Mouse (Mus musculus) forebrain, embryonic 16.5 days (tissue): Measurements from ENCODE around the gene Tmem121b. TPM values are rescaled to one million over a fixed set of nuclear protein-coding genes. Genes with fewer than 3 reads are reported as not detected.

ENCODE experiments used
- ATAC-seq: fragments of 200-750 bp; cut with Nextera tagmentation; 2 replicates; pipeline ENCODE4 v1.8.0; 2017; ENCODE audit warnings: mild to moderate bottlenecking, moderate library complexity
- H3K27ac ChIP-seq: fragments of 300-500 bp; sonication (generic); 2 replicates; pipeline ENCODE4 v1.5.1; 2014; ENCODE audit warnings: low read length, control low read depth
- H3K27me3 ChIP-seq: fragments of 300-500 bp; sonication (generic); replicated peaks from 2 replicates; pipeline ENCODE4 v1.6.1; 2014; ENCODE audit warnings: low read length; ENCODE audit not compliant: control insufficient read depth, insufficient read depth
- H3K36me3 ChIP-seq: fragments of 300-500 bp; sonication (generic); 2 replicates; pipeline ENCODE4 v1.6.1; 2014; ENCODE audit not compliant: control insufficient read depth, insufficient read depth
- H3K4me1 ChIP-seq: fragments of 300-500 bp; sonication (generic); replicated peaks from 2 replicates; pipeline ENCODE4 v1.6.1; 2014; ENCODE audit warnings: low read length; ENCODE audit not compliant: control insufficient read depth, insufficient read depth
- H3K4me2 ChIP-seq: fragments of 300-500 bp; sonication (generic); 2 replicates; pipeline ENCODE4 v1.6.1; 2014; ENCODE audit warnings: mild to moderate bottlenecking, low read length, control low read depth
- H3K4me3 ChIP-seq: fragments of 300-500 bp; sonication (generic); replicated peaks from 2 replicates; pipeline ENCODE4 v1.5.1; 2014; ENCODE audit warnings: mild to moderate bottlenecking, low read length, control low read depth
- H3K9ac ChIP-seq: fragments of 300-500 bp; sonication (generic); replicated peaks from 2 replicates; pipeline ENCODE4 v1.6.1; 2014; ENCODE audit warnings: low read depth, low read length, control low read depth
- H3K9me3 ChIP-seq: fragments of 300-500 bp; sonication (generic); 2 replicates; pipeline ENCODE4 v1.6.1; 2016; ENCODE audit warnings: low read length; ENCODE audit not compliant: control insufficient read depth
- WGBS: fragments of 180-500 bp; shearing (Covaris S2); extraction: QIAGEN DNeasy Blood & Tissue Kit; methylation state at CpG from one replicate; pipeline ENCODE4 v1.1.7; 2014; 5-methylcytosine and 5-hydroxymethylcytosine counted together
- polyA plus RNA-seq: library from polyadenylated mRNA; unstranded; fragments of >200 nt; fragmentation: Nextera tagmentation; extraction: Ambion mirVana; gene quantifications from 2 replicates; pipeline ENCODE4 v1.2.1, GENCODE M21; 2015

Gene Tmem121b
- polyA plus RNA-seq, 1 experiment from 2014 or later, result 3.5 TPM

DNA sequence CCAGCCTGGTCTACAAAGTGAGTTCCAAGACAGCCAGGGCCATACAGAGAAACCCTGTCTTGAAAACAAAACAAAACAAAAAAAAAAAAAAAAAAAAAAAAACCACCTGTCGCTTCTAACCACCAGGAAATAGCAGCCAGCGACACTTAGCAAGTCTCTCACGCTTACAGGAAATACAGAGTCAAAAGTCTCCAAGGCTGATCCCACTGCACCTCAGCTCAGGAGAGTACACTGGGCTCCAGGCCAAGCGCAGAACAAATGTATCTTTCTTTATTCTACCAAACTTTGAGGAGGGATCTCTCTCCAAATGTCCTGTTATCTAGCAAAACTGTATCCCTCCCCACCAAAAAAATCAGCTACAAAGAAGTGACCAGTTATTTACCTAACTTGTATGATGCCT lies 35.5 kb upstream of the Tmem121b start:
- H3K4me2 ChIP-seq, result no peak overlapping the region
- ATAC-seq, result no peak

DNA sequence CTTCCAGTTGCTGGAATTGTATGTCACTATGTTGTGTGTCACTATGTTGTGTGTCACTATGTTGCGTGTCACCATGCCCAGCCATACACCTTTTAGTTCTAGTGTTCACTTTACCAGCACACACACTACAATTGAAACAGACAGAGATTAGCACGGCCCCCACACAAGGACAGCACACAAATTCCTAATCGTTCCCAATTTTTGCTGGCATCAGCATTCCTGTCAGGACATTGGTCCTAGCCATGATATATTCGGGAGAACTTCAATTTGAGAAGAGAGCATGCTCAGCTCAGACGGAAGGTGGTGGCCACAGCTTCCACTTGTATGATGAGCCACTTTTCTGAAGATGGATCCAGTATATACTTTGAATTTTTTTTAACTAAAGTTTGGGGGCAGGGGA lies 31.2 kb upstream of the Tmem121b start:
- no peak overlapping the region for H3K27ac ChIP-seq
- 90% methylated on average over 5 of the region's 5 CpGs for WGBS
- H3K4me1 ChIP-seq, result peaks cover 9% of the 10 kb centered on the region
- H3K36me3 ChIP-seq, result no peaks in the 10 kb centered on the region; the same call in 1 of the 2 replicates
- no peak overlapping the region for H3K4me3 ChIP-seq
- no peak overlapping the region for H3K9ac ChIP-seq
- no peak overlapping the region for H3K4me2 ChIP-seq
- no peaks in the 10 kb centered on the region for H3K9me3 ChIP-seq
- H3K27me3 ChIP-seq, result no peaks in the 10 kb centered on the region
- no peak for ATAC-seq

More for the DNA sequence above, 35.5 kb upstream of the Tmem121b start:
- no peaks in the 10 kb centered on the region for H3K27me3 ChIP-seq
- no peak overlapping the region for H3K4me3 ChIP-seq
- no peaks in the 10 kb centered on the region for H3K36me3 ChIP-seq
- peaks cover 22% of the 10 kb centered on the region for H3K4me1 ChIP-seq
- 81% methylated on average over 4 of the region's 4 CpGs for WGBS
- no peak overlapping the region for H3K9ac ChIP-seq
- H3K27ac ChIP-seq, result no peak overlapping the region
- H3K9me3 ChIP-seq, result no peaks in the 10 kb centered on the region

- Histone ChIP-seq H3K4me3 (no peak overlapping the region), H3K36me3 (peaks cover 2% of the 10 kb centered on the region; the same call in 1 of the 2 replicates), H3K27ac (no peak overlapping the region), H3K9ac (no peak overlapping the region), H3K4me1 (no peaks in the 10 kb centered on the region), H3K27me3 (no peaks in the 10 kb centered on the region), H3K9me3 (no peaks in the 10 kb centered on the region), H3K4me2 (no peak overlapping the region)
- ATAC-seq, result no peak
- WGBS, result 85% methylated on average over 5 of the region's 5 CpGs
Observed at GRCm38 (mm10) chr6:120519647-120520046, 26.0 kb upstream of the Tmem121b start.

GRCm38 (mm10) chr6:120517311-120517710 lies 23.7 kb upstream of the Tmem121b start:
- Histone ChIP-seq H3K4me3 (no peak overlapping the region), H3K27me3 (no peaks in the 10 kb centered on the region), H3K4me1 (no peaks in the 10 kb centered on the region), H3K9me3 (no peaks in the 10 kb centered on the region), H3K4me2 (no peak overlapping the region), H3K9ac (no peak overlapping the region), H3K36me3 (peaks cover 5% of the 10 kb centered on the region; the same call in 1 of the 2 replicates), H3K27ac (no peak overlapping the region)
- ATAC-seq, result no peak
- WGBS, result 87% methylated on average over 5 of the region's 5 CpGs

DNA sequence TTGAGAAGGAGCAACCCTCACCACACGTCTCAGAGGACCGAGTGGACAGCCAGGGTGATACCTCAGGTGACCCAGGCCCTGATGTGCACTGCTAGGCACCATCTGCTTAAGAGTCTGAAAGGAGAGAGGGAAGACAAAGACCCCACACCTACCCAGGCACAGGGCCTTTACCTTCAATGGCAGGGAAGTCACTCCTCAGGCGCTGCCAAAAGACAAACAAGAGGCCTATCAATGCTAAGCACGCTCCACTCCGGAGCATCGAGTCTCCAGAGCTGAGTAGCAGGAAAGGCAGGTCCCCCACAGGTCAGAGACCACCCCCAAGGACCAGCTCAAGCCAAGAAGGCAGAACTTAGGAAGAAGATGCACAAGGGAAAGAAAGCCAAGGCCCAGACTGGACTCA lies 23.3 kb upstream of the Tmem121b start:
- H3K36me3 ChIP-seq, result peaks cover 5% of the 10 kb centered on the region; the same call in 1 of the 2 replicates

DNA sequence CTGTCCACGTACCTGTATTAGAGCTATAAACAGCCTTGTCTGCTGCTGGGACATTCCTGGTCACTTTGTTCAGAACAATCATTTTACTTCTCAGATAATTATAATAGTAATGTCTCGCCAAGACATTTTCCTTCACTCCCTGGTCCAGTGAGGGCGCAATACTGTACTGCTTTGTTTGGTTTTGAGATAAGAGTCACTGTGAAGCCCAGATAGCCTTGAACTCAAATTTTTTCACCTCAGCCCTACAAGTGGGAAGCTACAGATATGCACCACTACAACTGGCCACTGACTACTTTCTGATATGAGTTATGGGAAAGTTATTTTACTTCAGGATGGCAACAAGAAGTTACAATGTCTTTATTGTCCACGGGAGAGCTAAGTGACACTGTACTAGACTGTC lies 22.8 kb upstream of the Tmem121b start:
- Histone ChIP-seq H3K27ac (no peak overlapping the region), H3K9ac (no peak overlapping the region), H3K9me3 (no peaks in the 10 kb centered on the region), H3K27me3 (no peaks in the 10 kb centered on the region), H3K4me1 (no peaks in the 10 kb centered on the region), H3K4me3 (no peak overlapping the region), H3K4me2 (no peak overlapping the region), H3K36me3 (peaks cover 5% of the 10 kb centered on the region; the same call in 1 of the 2 replicates)
- ATAC-seq, result no peak
- WGBS, result 91% methylated on average over 4 of the region's 4 CpGs

More for the DNA sequence above, 23.3 kb upstream of the Tmem121b start:
- H3K27me3 ChIP-seq, result no peaks in the 10 kb centered on the region
- no peak for ATAC-seq
- WGBS, result 90% methylated on average over 6 of the region's 6 CpGs
- H3K4me2 ChIP-seq, result no peak overlapping the region
- no peaks in the 10 kb centered on the region for H3K9me3 ChIP-seq
- no peak overlapping the region for H3K27ac ChIP-seq
- H3K4me1 ChIP-seq, result no peaks in the 10 kb centered on the region
- H3K4me3 ChIP-seq, result no peak overlapping the region
- no peak overlapping the region for H3K9ac ChIP-seq

DNA sequence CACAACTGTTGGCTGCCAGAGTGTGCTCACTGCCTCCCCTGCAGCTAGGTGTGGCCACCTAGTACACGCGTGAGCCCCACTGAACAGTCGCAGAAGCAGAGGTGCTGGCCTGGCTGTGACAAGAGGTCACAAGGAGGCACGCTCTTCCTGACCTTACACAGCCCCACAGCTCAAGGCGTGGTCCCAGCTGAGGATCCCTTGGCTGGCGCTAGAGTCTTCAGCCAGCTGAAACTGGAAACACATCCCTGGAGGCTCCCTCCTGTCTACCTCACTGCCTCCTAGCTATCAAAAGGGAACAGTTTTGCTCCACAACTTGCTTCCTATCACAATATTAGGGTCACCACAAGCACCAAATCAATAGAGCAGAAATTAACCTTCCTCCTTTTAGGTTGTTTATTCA lies 17.6 kb upstream of the Tmem121b start:
- Histone ChIP-seq H3K27me3 (no peaks in the 10 kb centered on the region), H3K9ac (no peak overlapping the region), H3K27ac (no peak overlapping the region), H3K4me3 (no peak overlapping the region), H3K4me2 (no peak overlapping the region), H3K36me3 (0 out of 2 replicates have a peak, but pooled peaks cover 11% of the 10 kb centered on the region), H3K4me1 (no peaks in the 10 kb centered on the region), H3K9me3 (no peaks in the 10 kb centered on the region)
- ATAC-seq, result no peak
- WGBS, result 95% methylated on average over 6 of the region's 6 CpGs

DNA sequence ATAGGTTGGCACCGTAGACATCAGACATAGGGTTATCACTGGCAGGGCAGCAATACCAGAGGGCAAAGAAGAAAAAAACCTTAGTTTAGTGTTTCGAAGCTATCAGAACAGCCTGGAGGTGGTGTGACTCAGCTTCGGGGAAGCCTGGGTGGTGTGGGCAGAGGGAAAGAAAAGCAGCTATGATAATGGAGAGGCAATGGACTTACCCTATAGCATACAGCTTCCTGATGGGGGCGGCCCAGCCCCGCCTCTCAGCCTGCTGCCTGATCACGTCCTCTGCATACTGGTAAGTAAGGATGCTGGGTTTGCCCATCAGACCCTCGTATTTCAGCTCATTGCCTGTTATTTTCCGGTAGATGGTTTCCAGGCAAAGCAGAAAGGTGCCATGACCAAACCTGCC lies 16.8 kb upstream of the Tmem121b start:
- Histone ChIP-seq H3K4me3 (no peak overlapping the region), H3K27me3 (no peaks in the 10 kb centered on the region), H3K4me1 (no peaks in the 10 kb centered on the region), H3K4me2 (no peak overlapping the region), H3K27ac (no peak overlapping the region), H3K36me3 (0 out of 2 replicates have a peak, but pooled peaks cover 11% of the 10 kb centered on the region), H3K9ac (no peak overlapping the region), H3K9me3 (no peaks in the 10 kb centered on the region)
- no peak for ATAC-seq
- 95% methylated on average over 8 of the region's 8 CpGs for WGBS

DNA sequence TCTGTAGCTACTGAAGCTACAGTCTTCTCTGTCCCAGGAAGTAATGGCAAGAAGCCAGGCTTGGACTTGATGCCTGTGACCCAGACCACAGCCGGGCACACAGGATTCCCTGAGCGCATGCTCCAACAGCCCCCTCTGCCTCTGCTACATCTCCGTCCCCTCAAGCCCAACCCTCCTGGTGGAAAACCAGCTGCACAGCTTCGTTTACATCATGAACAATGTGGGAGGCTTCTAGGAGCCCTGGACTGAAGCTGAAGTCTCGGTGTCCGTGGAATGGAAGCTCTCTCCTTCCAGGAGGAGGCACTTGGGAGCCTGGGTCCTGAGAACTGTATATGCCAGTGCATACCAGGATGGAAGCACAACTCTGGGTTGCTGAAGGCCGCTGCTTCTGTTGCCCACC lies 16.4 kb upstream of the Tmem121b start:
- H3K27ac ChIP-seq, result no peak overlapping the region
- WGBS, result 92% methylated on average over 7 of the region's 7 CpGs

GRCm38 (mm10) chr6:120508645-120509044 lies 15.0 kb upstream of the Tmem121b start:
- Histone ChIP-seq H3K4me1 (no peaks in the 10 kb centered on the region), H3K36me3 (0 out of 2 replicates have a peak, but pooled peaks cover 7% of the 10 kb centered on the region), H3K27ac (no peak overlapping the region), H3K4me2 (no peak overlapping the region), H3K9me3 (no peaks in the 10 kb centered on the region), H3K9ac (no peak overlapping the region), H3K27me3 (no peaks in the 10 kb centered on the region), H3K4me3 (no peak overlapping the region)
- ATAC-seq, result no peak
- 92% methylated on average over 4 of the region's 4 CpGs for WGBS

More for the DNA sequence above, 16.4 kb upstream of the Tmem121b start:
- Histone ChIP-seq H3K9ac (no peak overlapping the region), H3K4me2 (no peak overlapping the region), H3K27me3 (no peaks in the 10 kb centered on the region), H3K9me3 (no peaks in the 10 kb centered on the region), H3K36me3 (0 out of 2 replicates have a peak, but pooled peaks cover 9% of the 10 kb centered on the region), H3K4me1 (no peaks in the 10 kb centered on the region), H3K4me3 (no peak overlapping the region)
- ATAC-seq, result no peak
